Mouse (Mus musculus): ENCODE results near the gene Vtcn1.

DNA sequence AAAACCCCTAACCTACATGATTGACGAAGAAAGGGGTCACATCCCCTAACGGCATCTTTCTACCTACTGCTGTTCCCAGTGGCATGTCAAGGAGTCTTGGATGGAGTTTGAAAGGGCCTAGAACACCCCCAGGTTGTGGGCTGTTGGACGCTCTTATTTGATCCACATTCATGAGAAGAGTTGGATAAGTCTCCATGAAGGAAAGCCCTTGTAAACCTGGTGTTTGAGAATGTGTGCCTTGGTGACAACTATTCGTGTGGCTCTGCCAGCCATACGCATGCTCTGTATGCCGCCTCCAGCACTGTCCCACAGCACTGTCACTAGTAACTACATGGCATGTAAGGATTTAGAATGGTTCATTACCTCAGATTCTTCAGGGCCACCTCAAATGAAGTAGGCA lies 110.9 kb downstream of the Vtcn1 start:
- TF ChIP-seq CTCF (IDR thresholded peaks at IDR 0.05; ENCODE audit: borderline replicate concordance, extremely low read depth, insufficient read depth, insufficient read length) = no peak
- TF ChIP-seq POLR2A (IDR thresholded peaks at IDR 0.05; ENCODE audit: borderline replicate concordance, extremely low read depth, insufficient read depth, insufficient read length, poor library complexity, severe bottlenecking) = no peak
